Mouse (Mus musculus) bone marrow macrophage, adult 2 months (primary cell): ENCODE results near the gene Slc2a9.

ENCODE experiments used
- CTCF ChIP-seq: IDR thresholded peaks from 2 replicates; pipeline ENCODE4 v1.5.1; 2012; ENCODE audit warnings: low read depth, mild to moderate bottlenecking, low read length, moderate library complexity
- POLR2A ChIP-seq: IDR thresholded peaks from 2 replicates; pipeline ENCODE4 v1.6.1; 2012; ENCODE audit warnings: mild to moderate bottlenecking, low read depth, low read length, borderline replicate concordance

- TF ChIP-seq CTCF, result no peak
- TF ChIP-seq POLR2A, result no peak
These were observed 34.9 kb upstream of the Slc2a9 start for GRCm38 (mm10) chr5:38537845-38538244.
